Mouse (Mus musculus) heart, embryonic 12.5 days (tissue): ENCODE measurements around the gene Tcaim. TPM values are rescaled to one million over a fixed set of nuclear protein-coding genes. Genes with fewer than 3 reads are reported as not detected.
"Not testable (repeated sequence)": the region's sequence is repeated elsewhere in the genome, so short reads cannot be mapped to it uniquely, and the experiment has no call there.

Experiments
- ATAC-seq: fragments of 200-750 bp; cut with Nextera tagmentation; 2 replicates; pipeline ENCODE4 v1.8.0; 2017; ENCODE audit warnings: moderate TSS enrichment, moderate library complexity; ENCODE audit not compliant: insufficient number of reproducible peaks, low FRiP score
- H3K27ac ChIP-seq: fragments of 300-500 bp; sonication (generic); 2 replicates; pipeline ENCODE4 v1.5.1; 2016; ENCODE audit warnings: mild to moderate bottlenecking, moderate library complexity; ENCODE audit not compliant: poor library complexity, severe bottlenecking
- H3K27me3 ChIP-seq: fragments of 300-500 bp; sonication (generic); replicated peaks from 2 replicates; pipeline ENCODE4 v1.6.1; 2016; ENCODE audit warnings: mild to moderate bottlenecking, moderate library complexity
- H3K36me3 ChIP-seq: fragments of 300-500 bp; sonication (generic); 2 replicates; pipeline ENCODE4 v1.6.1; 2016; ENCODE audit warnings: mild to moderate bottlenecking, moderate library complexity
- H3K4me1 ChIP-seq: fragments of 300-500 bp; sonication (generic); replicated peaks from 2 replicates; pipeline ENCODE4 v1.6.1; 2016; ENCODE audit warnings: mild to moderate bottlenecking
- H3K4me2 ChIP-seq: fragments of 300-500 bp; sonication (generic); 2 replicates; pipeline ENCODE4 v1.6.1; 2016; ENCODE audit warnings: mild to moderate bottlenecking, moderate library complexity
- H3K4me3 ChIP-seq: fragments of 300-500 bp; sonication (generic); 2 replicates; pipeline ENCODE4 v1.5.1; 2016; ENCODE audit warnings: mild to moderate bottlenecking
- H3K9ac ChIP-seq: fragments of 300-500 bp; sonication (generic); 2 replicates; pipeline ENCODE4 v1.6.1; 2016; ENCODE audit warnings: mild to moderate bottlenecking, moderate library complexity
- H3K9me3 ChIP-seq: fragments of 300-500 bp; sonication (generic); replicated peaks from 2 replicates; pipeline ENCODE4 v1.6.1; 2016; ENCODE audit warnings: mild to moderate bottlenecking, moderate library complexity
- WGBS: fragments of 180-500 bp; shearing (Covaris S2); methylation state at CpG from one replicate; pipeline ENCODE4 v1.1.7; 2016; 5-methylcytosine and 5-hydroxymethylcytosine counted together
- polyA plus RNA-seq: library from polyadenylated mRNA; unstranded; fragments of >200 nt; fragmentation: Nextera tagmentation; extraction: Ambion mirVana; gene quantifications from 2 replicates; pipeline ENCODE4 v1.2.1, GENCODE M21; 2016

The Tcaim gene
- polyA plus RNA-seq, 1 experiment from 2014 or later = 5.5 TPM

DNA sequence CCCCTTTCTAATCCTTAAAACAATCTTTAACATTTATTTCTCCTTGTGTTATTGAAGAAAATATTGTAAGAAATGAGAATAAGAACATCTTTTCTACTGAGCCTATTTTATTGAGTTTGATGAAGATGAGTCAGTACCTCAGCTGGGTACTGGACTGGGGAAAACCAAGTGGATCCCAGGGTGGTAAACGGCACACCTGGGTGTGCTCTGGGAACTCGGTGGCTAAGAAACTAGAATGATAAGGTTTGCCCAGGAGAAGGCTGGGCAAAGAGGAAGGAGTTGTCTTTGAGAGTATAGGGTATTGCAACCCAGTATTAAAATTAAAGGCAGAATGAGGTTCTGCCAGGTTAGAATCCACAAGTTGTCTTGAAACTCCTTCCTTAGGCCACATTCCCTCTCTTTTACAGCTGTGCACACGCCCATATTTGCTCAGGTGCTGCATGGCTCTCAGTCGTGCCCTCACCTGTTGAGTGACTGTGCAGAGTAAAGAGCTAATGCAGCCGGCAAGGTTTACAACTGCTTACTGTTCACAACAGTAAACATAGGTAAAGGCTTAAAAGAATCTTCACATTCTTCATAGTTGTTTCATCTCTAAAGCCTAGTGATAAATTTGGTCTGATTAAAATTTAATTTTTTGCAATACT lies 18.2 kb downstream of the Tcaim start:
- Histone ChIP-seq H3K4me2 (no peak overlapping the region), H3K4me1 (no peaks in the 10 kb centered on the region), H3K4me3 (no peak overlapping the region), H3K9ac (no peak overlapping the region), H3K27ac (no peak overlapping the region), H3K9me3 (no peaks in the 10 kb centered on the region), H3K27me3 (no peaks in the 10 kb centered on the region), H3K36me3 (peaks cover 46% of the 10 kb centered on the region)
- ATAC-seq = no peak
- 79% methylated on average over 5 of the region's 5 CpGs for WGBS

GRCm38 (mm10) chr9:122826743-122827142 lies 21.4 kb downstream of the Tcaim start:
- H3K4me3 ChIP-seq = no peak overlapping the region
- H3K4me2 ChIP-seq = no peak overlapping the region
- no peak overlapping the region for H3K9ac ChIP-seq
- 88% methylated on average over 4 of the region's 4 CpGs for WGBS
- ATAC-seq = no peak
- no peaks in the 10 kb centered on the region for H3K27me3 ChIP-seq
- H3K27ac ChIP-seq = no peak overlapping the region
- 0 out of 2 replicates have a peak, but pooled peaks cover 3% of the 10 kb centered on the region for H3K4me1 ChIP-seq
- H3K9me3 ChIP-seq = no peaks in the 10 kb centered on the region
- H3K36me3 ChIP-seq = peaks cover 49% of the 10 kb centered on the region

- Histone ChIP-seq H3K9me3 (no peaks in the 10 kb centered on the region), H3K4me2 (no peak overlapping the region), H3K27me3 (no peaks in the 10 kb centered on the region), H3K36me3 (peaks cover 54% of the 10 kb centered on the region), H3K4me3 (no peak overlapping the region), H3K4me1 (0 out of 2 replicates have a peak, but pooled peaks cover 3% of the 10 kb centered on the region), H3K9ac (no peak overlapping the region), H3K27ac (no peak overlapping the region)
- WGBS = 61% methylated on average over 4 of the region's 4 CpGs
- no peak for ATAC-seq
These were observed 24.6 kb downstream of the Tcaim start for GRCm38 (mm10) chr9:122829826-122830380.

DNA sequence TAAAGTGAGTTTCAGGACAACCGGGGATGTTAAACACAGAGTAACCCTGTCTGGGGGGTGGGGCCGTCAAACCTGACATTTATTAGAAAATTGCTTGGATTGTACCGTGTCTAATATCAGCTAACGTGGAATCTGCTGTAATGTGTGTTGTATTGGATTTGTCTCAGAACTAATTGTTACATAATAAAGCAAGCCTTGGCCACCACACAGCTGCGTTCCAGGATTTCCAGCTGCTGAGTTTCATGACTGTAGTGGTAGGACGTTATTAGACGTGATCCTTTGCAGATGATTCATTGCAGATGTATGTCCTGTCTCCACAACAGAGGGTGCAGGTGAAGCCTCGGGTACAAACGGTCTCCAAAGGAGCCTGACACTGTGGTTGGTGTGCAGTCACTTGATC lies 30.8 kb downstream of the Tcaim start:
- H3K4me2 ChIP-seq = no peak overlapping the region
- H3K4me3 ChIP-seq = no peak overlapping the region
- no peaks in the 10 kb centered on the region for H3K27me3 ChIP-seq
- H3K9ac ChIP-seq = no peak overlapping the region
- H3K36me3 ChIP-seq = peaks cover 14% of the 10 kb centered on the region
- H3K27ac ChIP-seq = no peak overlapping the region
- WGBS = 80% methylated on average over 9 of the region's 9 CpGs
- H3K9me3 ChIP-seq = no peaks in the 10 kb centered on the region
- peaks cover 19% of the 10 kb centered on the region for H3K4me1 ChIP-seq
- no peak for ATAC-seq

GRCm38 (mm10) chr9:122836790-122837189 lies 31.5 kb downstream of the Tcaim start:
- Histone ChIP-seq H3K4me1 (peaks cover 16% of the 10 kb centered on the region), H3K27me3 (no peaks in the 10 kb centered on the region), H3K36me3 (peaks cover 14% of the 10 kb centered on the region), H3K27ac (no peak overlapping the region), H3K4me3 (no peak overlapping the region), H3K4me2 (no peak overlapping the region), H3K9me3 (no peaks in the 10 kb centered on the region), H3K9ac (no peak overlapping the region)
- peak; percentile 67; the same call in 1 of the 2 replicates for ATAC-seq
- WGBS = 48% methylated on average over 6 of the region's 6 CpGs

DNA sequence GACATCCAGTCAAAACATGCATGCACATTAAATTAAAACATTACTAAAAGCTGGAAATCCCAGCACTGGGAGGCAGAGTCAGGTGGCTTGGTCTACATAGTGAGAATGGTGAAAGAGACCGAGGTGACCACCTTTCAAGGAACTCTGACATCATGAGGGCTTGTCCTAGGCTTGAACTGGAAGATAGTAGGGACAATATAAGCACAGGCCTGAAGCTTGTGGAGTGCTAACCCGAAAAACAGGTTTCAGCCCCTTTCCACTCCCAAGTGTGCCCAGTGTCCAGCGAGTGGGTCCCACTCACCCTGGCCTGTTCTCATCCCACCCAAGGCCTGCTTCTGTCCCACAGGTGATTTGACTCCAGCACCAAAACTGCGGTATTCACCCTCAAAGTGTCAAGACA lies 31.9 kb downstream of the Tcaim start:
- Histone ChIP-seq H3K9me3 (no peaks in the 10 kb centered on the region), H3K36me3 (peaks cover 14% of the 10 kb centered on the region), H3K27ac (no peak overlapping the region), H3K4me3 (no peak overlapping the region), H3K27me3 (no peaks in the 10 kb centered on the region), H3K9ac (no peak overlapping the region), H3K4me2 (no peak overlapping the region), H3K4me1 (peaks cover 16% of the 10 kb centered on the region)
- ATAC-seq = no peak
- WGBS = 83% methylated on average over 4 of the region's 4 CpGs

DNA sequence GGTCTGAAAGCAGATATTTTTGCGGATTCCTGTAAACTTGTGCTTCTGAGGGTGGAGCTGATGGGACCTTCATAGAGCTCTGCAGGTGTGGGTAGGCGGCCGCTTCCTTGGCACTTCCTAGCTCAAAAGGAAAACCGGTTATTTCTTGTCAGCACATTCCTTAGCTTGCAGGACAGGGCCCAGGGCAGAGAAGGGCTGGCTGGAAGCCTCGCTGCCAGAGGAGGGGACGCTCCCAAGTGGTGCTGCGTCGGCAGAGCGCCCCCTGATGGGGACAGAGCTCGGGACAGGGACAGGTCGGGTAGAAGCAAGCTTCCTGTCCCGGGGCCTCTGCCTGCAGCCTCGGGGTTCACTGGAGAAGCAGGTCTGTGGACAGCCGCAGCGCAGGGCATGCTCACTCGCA lies 32.3 kb downstream of the Tcaim start:
- H3K4me3 ChIP-seq = no peak overlapping the region
- peak overlapping the region; percentile 53 for H3K4me2 ChIP-seq
- H3K4me1 ChIP-seq = peaks cover 16% of the 10 kb centered on the region
- no peak overlapping the region for H3K27ac ChIP-seq
- peaks cover 12% of the 10 kb centered on the region for H3K36me3 ChIP-seq
- no peaks in the 10 kb centered on the region for H3K9me3 ChIP-seq
- H3K9ac ChIP-seq = peak overlapping the region; percentile 54
- ATAC-seq = peak; percentile 51; the same call in 1 of the 2 replicates
- no peaks in the 10 kb centered on the region for H3K27me3 ChIP-seq
- 24% methylated on average over 16 of the region's 16 CpGs for WGBS

DNA sequence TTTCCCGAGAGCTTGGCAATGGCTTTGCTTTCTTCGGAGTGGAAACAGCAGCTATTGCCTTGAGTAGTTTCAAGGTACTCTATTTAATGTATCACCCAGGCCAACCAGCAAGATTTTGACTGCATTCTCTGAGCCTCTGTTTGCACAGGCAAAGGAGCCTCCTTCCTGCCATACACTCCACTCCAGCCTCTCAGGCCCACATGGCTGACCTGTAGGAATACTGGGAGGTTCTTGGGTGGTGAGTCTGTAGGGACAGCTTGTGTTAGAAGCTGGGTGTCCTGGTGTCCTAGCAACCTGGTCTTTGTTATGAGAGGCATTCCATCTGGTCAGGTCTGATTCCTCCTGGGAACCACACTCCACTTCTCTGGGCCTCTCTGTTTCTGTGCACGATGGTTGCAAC lies 38.4 kb downstream of the Tcaim start, which contains the start of gene Gm35549:
TSS of gene Gm35549 (minus strand) at position 276 of the 400 bp plus-strand sequence.
- Histone ChIP-seq H3K9ac (no peak within 1 kb of the TSS), H3K4me1 (no peaks in the 10 kb centered on the region), H3K4me3 (no peak within 1 kb of the TSS), H3K4me2 (no peak within 1 kb of the TSS), H3K27ac (no peak within 1 kb of the TSS), H3K27me3 (no peaks in the 10 kb centered on the region), H3K9me3 (peaks cover 3% of the 10 kb centered on the region; the same call in 1 of the 2 replicates), H3K36me3 (peaks cover 4% of the 10 kb centered on the region)
- 85% methylated on average over 3 of the region's 3 CpGs for WGBS
- no peak for ATAC-seq

- Histone ChIP-seq H3K36me3 (peaks cover 20% of the 10 kb centered on the region), H3K9me3 (peaks cover 8% of the 10 kb centered on the region; the same call in 1 of the 2 replicates), H3K27ac (no peak overlapping the region), H3K9ac (no peak overlapping the region), H3K4me1 (no peaks in the 10 kb centered on the region), H3K27me3 (no peaks in the 10 kb centered on the region), H3K4me3 (no peak overlapping the region), H3K4me2 (no peak overlapping the region)
- WGBS = 79% methylated on average over 3 of the region's 3 CpGs
- ATAC-seq = no peak
These were observed 40.3 kb downstream of the Tcaim start for GRCm38 (mm10) chr9:122845621-122846020.

DNA sequence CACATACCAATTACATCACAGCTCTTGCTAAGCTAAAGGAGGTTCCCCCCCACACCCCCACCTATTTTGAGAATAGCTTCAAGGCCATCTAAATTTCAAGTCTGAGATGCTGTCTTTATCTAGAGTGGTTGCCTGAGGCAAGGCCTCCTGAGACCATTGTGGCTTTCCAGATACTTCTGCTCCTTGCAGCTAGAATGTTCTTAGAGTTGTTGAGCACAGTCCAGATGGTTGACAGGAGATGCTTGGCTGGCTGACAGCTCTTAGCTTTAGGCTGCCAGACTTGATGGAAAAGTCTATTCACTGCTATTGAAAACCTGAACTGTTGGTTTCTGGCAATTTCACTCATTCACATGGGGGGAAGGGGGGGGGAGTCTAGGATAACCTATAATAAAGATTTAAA lies 40.8 kb downstream of the Tcaim start:
- Histone ChIP-seq H3K4me2 (no peak overlapping the region), H3K9me3 (peaks cover 8% of the 10 kb centered on the region; the same call in 1 of the 2 replicates), H3K4me1 (no peaks in the 10 kb centered on the region), H3K9ac (no peak overlapping the region), H3K27ac (no peak overlapping the region), H3K36me3 (peaks cover 26% of the 10 kb centered on the region), H3K27me3 (no peaks in the 10 kb centered on the region), H3K4me3 (no peak overlapping the region)
- no peak for ATAC-seq

- H3K4me2 ChIP-seq, H3K27me3 ChIP-seq, H3K9ac ChIP-seq, H3K4me1 ChIP-seq, ATAC-seq, H3K9me3 ChIP-seq, H3K4me3 ChIP-seq, H3K27ac ChIP-seq: not testable (repeated sequence)
- peaks cover 43% of the 10 kb centered on the region for H3K36me3 ChIP-seq
- 84% methylated on average over 7 of the region's 8 CpGs for WGBS
These were observed 42.5 kb downstream of the Tcaim start for GRCm38 (mm10) chr9:122847811-122848311.
